Mouse (Mus musculus) MEL (cell line): ENCODE data around the gene Prkaa1.

ENCODE experiments used
- CHD2 ChIP-seq: IDR thresholded peaks from 2 replicates; pipeline ENCODE4 v1.6.1; 2011; ENCODE audit warnings: low read length, improper control_type of control experiment
- CTCF ChIP-seq, 3 experiments: IDR thresholded peaks in 2 of 3; conservative IDR thresholded peaks in 1 of 3; 2 replicates each; pipeline ENCODE4 v1.5.1; 2011 to 2012; ENCODE audit warnings: low read length in 3 of 3, low read depth in 2 of 3, mild to moderate bottlenecking in 2 of 3, improper control_type of control experiment in 1 of 3, inconsistent platforms in 1 of 3, mixed read lengths in 1 of 3, moderate library complexity in 1 of 3; ENCODE audit not compliant: control insufficient read depth in 1 of 3, insufficient read depth in 1 of 3, poor library complexity in 1 of 3, severe bottlenecking in 1 of 3
- E2F4 ChIP-seq: IDR thresholded peaks from 2 replicates; pipeline ENCODE4 v1.6.1; 2011; ENCODE audit warnings: low read depth, low read length, improper control_type of control experiment, borderline replicate concordance
- ELF1 ChIP-seq: IDR thresholded peaks from 2 replicates; pipeline ENCODE4 v1.6.1; 2014; ENCODE audit warnings: low read depth, mild to moderate bottlenecking, inconsistent platforms, low read length, improper control_type of control experiment, moderate library complexity
- EP300 ChIP-seq, 2 experiments: IDR thresholded peaks; 2 replicates each; pipeline ENCODE4 v1.6.1; 2011; ENCODE audit warnings: improper control_type of control experiment in 2 of 2, low read length in 2 of 2, low read depth in 1 of 2, mild to moderate bottlenecking in 1 of 2
- ETS1 ChIP-seq: IDR thresholded peaks from 2 replicates; pipeline ENCODE4 v1.6.1; 2012; ENCODE audit warnings: low read depth, mild to moderate bottlenecking, inconsistent platforms, low read length, improper control_type of control experiment, moderate library complexity
- GABPA ChIP-seq: IDR thresholded peaks from 2 replicates; pipeline ENCODE4 v1.6.1; 2012; ENCODE audit warnings: low read depth, mild to moderate bottlenecking, inconsistent platforms, low read length, improper control_type of control experiment, moderate library complexity
- GATA1 ChIP-seq: IDR thresholded peaks from 2 replicates; pipeline ENCODE4 v1.6.1; 2011; ENCODE audit warnings: low read depth, low read length, improper control_type of control experiment
- HCFC1 ChIP-seq: IDR thresholded peaks from 2 replicates; pipeline ENCODE4 v1.6.1; 2012; ENCODE audit warnings: low read depth, mild to moderate bottlenecking, inconsistent platforms, low read length, improper control_type of control experiment, moderate library complexity
- KAT2A ChIP-seq: conservative IDR thresholded peaks from 2 replicates; pipeline ENCODE4 v1.6.1; 2012; ENCODE audit warnings: low read depth, low read length, improper control_type of control experiment, inconsistent platforms
- MEF2A ChIP-seq: IDR thresholded peaks from 2 replicates; pipeline ENCODE4 v1.6.1; 2014; ENCODE audit warnings: low read depth, mild to moderate bottlenecking, inconsistent platforms, low read length, improper control_type of control experiment; ENCODE audit not compliant: poor library complexity, insufficient replicate concordance, severe bottlenecking; ENCODE audit errors: extremely low read depth
- POLR2A ChIP-seq, 2 experiments: IDR thresholded peaks; 2 replicates each; pipeline ENCODE4 v1.6.1; 2011 to 2012; ENCODE audit warnings: low read length in 2 of 2, mild to moderate bottlenecking in 2 of 2, control low read depth in 1 of 2, improper control_type of control experiment in 1 of 2, low read depth in 1 of 2, moderate library complexity in 1 of 2; ENCODE audit not compliant: control insufficient read depth in 1 of 2, insufficient read depth in 1 of 2, poor library complexity in 1 of 2
- RCOR1 ChIP-seq: IDR thresholded peaks from 2 replicates; pipeline ENCODE4 v1.6.1; 2012; ENCODE audit warnings: low read depth, mild to moderate bottlenecking, inconsistent platforms, low read length, improper control_type of control experiment

GRCm38 (mm10) chr15:5108655-5109040 is 35.0 kb upstream of the Prkaa1 start:
- TF ChIP-seq CTCF (IDR thresholded peaks at IDR 0.05 in 2 of 3, conservative IDR thresholded peaks at IDR 0.05 in 1 of 3; ENCODE audit: control insufficient read depth in 1 of 3, insufficient read depth in 1 of 3, low read depth in 2 of 3, low read length in 3 of 3, poor library complexity in 1 of 3, severe bottlenecking in 1 of 3): no peak
- TF ChIP-seq CHD2: no peak
- no peak for TF ChIP-seq GABPA
- TF ChIP-seq EP300 (IDR thresholded peaks at IDR 0.05; ENCODE audit: low read depth in 1 of 2, low read length in 2 of 2): peak in 1 of 2 experiments; percentile 2; a peak in 1 of 4 replicates
- TF ChIP-seq HCFC1: no peak
- TF ChIP-seq ETS1: no peak
- TF ChIP-seq MEF2A: no peak
- TF ChIP-seq ELF1: no peak
- TF ChIP-seq KAT2A: no peak
- TF ChIP-seq RCOR1: no peak
- no peak for TF ChIP-seq GATA1
- TF ChIP-seq POLR2A (IDR thresholded peaks at IDR 0.05; ENCODE audit: control insufficient read depth in 1 of 2, insufficient read depth in 1 of 2, low read depth in 1 of 2, low read length in 2 of 2, poor library complexity in 1 of 2): no peak
- TF ChIP-seq E2F4: no peak
